Mouse (Mus musculus) kidney, adult 2 months (tissue): ENCODE measurements around the gene Asgr1. TPM values are rescaled to one million over a fixed set of nuclear protein-coding genes. Genes with fewer than 3 reads are reported as not detected.

Experiments
- DNase-seq: peaks from one replicate; pipeline ENCODE4 v3.0.0; 2021
- H3K27ac ChIP-seq: fragments of 200-500 bp; 2 replicates; pipeline ENCODE4 v1.5.1; 2012; ENCODE audit warnings: low read depth, low read length, control low read depth, inconsistent platforms; ENCODE audit not compliant: insufficient read depth
- H3K27me3 ChIP-seq: fragments of 200-500 bp; replicated peaks from 2 replicates; pipeline ENCODE4 v1.6.1; 2012; ENCODE audit warnings: mild to moderate bottlenecking, moderate library complexity, low read length, inconsistent platforms; ENCODE audit not compliant: control insufficient read depth, insufficient read depth
- H3K36me3 ChIP-seq: fragments of 200-500 bp; 2 replicates; pipeline ENCODE4 v1.6.1; 2012; ENCODE audit warnings: mild to moderate bottlenecking, moderate library complexity, low read length, inconsistent platforms; ENCODE audit not compliant: control insufficient read depth, insufficient read depth
- H3K4me1 ChIP-seq: fragments of 200-500 bp; 2 replicates; pipeline ENCODE4 v1.6.1; 2011; ENCODE audit warnings: low read length; ENCODE audit not compliant: control insufficient read depth, insufficient read depth
- H3K4me3 ChIP-seq: fragments of 200-500 bp; 2 replicates; pipeline ENCODE4 v1.5.1; 2011; ENCODE audit warnings: mild to moderate bottlenecking, low read depth, low read length, control low read depth; ENCODE audit not compliant: insufficient read depth
- CTCF ChIP-seq: fragments of 200-500 bp; conservative IDR thresholded peaks from 2 replicates; pipeline ENCODE4 v1.5.1; 2011; ENCODE audit warnings: low read depth, mild to moderate bottlenecking, control low read depth, low read length, moderate library complexity, mixed read lengths; ENCODE audit not compliant: insufficient read depth, insufficient read length
- POLR2A ChIP-seq: fragments of 200-500 bp; IDR thresholded peaks from one replicate; pipeline ENCODE4 v1.6.1; 2011; ENCODE audit warnings: low read depth, low read length, control low read depth
- WGBS: fragments of 180-500 bp; shearing (Covaris S2); methylation state at CpG from one replicate; pipeline ENCODE4 v1.1.7; 2018; 5-methylcytosine and 5-hydroxymethylcytosine counted together
- polyA plus RNA-seq: library from polyadenylated mRNA; depleted of rRNA; stranded (reverse); fragments of >200 nt; gene quantifications from 2 replicates; pipeline ENCODE4 v1.2.3, GENCODE M21; 2012

Asgr1 gene
- polyA plus RNA-seq, 1 experiment = 0.25 TPM

DNA sequence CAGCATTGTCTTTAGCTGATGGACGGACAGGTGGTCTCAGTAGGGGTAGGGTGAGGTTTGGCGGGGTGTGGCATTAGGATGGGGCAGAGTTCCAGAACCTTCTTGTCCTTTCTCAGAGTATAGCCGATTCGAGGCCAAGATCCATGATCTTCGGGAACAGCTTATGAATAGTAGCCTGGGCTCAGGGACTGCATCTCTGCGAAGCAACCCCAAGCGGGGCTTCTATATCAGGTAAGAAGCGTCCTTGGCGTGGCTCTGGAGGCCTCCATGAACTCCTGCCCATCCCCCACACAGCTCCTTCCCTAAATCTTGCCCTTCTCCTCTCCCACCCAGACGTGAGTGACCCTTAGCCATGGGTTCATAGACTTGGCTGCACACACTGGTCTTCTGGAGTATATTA lies 14.3 kb upstream of the Asgr1 start:
- 93% methylated on average over 10 of the region's 10 CpGs for WGBS
- no peak for DNase-seq

GRCm38 (mm10) chr11:70040184-70040583 lies 13.7 kb upstream of the Asgr1 start:
- Histone ChIP-seq H3K27ac (no peak overlapping the region), H3K4me3 (no peak overlapping the region), H3K27me3 (no peaks in the 10 kb centered on the region), H3K36me3 (no peaks in the 10 kb centered on the region), H3K4me1 (no peaks in the 10 kb centered on the region)
- TF ChIP-seq POLR2A = no peak
- no peak for TF ChIP-seq CTCF
- no peak for DNase-seq
- 87% methylated on average over 7 of the region's 7 CpGs for WGBS

More for the DNA sequence above, 14.3 kb upstream of the Asgr1 start:
- no peak overlapping the region for H3K27ac ChIP-seq
- TF ChIP-seq POLR2A (no peak), CTCF (no peak)
- no peaks in the 10 kb centered on the region for H3K27me3 ChIP-seq
- H3K4me1 ChIP-seq = no peaks in the 10 kb centered on the region
- no peak overlapping the region for H3K4me3 ChIP-seq
- no peaks in the 10 kb centered on the region for H3K36me3 ChIP-seq

DNA sequence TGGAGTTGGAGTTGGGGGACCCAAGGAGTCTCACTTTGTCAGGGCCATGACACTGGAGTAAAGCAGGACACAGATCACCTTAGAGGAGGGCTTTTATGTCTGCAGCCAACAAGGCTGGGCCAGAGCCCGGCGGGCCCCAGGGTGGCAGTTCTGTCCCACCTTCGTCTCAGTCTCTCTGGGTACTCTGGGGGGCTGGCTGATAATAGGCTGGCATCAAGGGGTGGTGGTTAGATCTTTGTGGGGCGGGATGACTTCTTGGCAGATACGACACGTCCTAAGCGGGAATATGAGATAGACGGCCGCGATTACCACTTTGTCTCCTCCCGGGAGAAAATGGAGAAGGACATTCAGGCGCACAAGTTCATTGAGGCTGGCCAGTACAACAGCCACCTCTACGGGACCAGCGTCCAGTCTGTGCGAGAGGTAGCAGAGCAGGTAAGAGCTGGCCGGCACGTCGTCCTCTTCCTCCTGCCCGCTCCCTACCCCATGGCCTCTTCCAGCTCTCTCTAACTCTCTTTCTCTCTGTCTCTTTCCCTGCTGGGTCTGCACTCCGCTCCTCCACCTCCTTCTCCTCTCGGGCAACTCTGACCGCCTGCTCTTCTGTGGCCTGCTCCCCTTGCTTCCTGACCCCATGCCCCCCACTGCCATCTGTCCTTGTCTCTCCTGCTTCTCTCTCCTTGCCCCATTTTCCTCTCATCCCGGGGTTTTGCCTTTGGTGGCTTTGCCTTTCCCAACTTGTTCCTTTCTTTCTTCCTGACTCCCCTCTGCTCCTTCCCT lies 11.4 kb upstream of the Asgr1 start:
- TF ChIP-seq POLR2A = no peak
- TF ChIP-seq CTCF = no peak
- no peak overlapping the region for H3K4me3 ChIP-seq
- no peak for DNase-seq
- no peaks in the 10 kb centered on the region for H3K27me3 ChIP-seq
- 89% methylated on average over 23 of the region's 23 CpGs for WGBS
- H3K36me3 ChIP-seq = no peaks in the 10 kb centered on the region
- no peak overlapping the region for H3K27ac ChIP-seq
- H3K4me1 ChIP-seq = no peaks in the 10 kb centered on the region

- Histone ChIP-seq H3K4me1 (no peaks in the 10 kb centered on the region), H3K4me3 (no peak overlapping the region), H3K27ac (no peak overlapping the region), H3K36me3 (no peaks in the 10 kb centered on the region), H3K27me3 (no peaks in the 10 kb centered on the region)
- no peak for DNase-seq
- TF ChIP-seq POLR2A = no peak
- no peak for TF ChIP-seq CTCF
- 90% methylated on average over 7 of the region's 7 CpGs for WGBS
Measured at GRCm38 (mm10) chr11:70043665-70044064, 10.2 kb upstream of the Asgr1 start.

DNA sequence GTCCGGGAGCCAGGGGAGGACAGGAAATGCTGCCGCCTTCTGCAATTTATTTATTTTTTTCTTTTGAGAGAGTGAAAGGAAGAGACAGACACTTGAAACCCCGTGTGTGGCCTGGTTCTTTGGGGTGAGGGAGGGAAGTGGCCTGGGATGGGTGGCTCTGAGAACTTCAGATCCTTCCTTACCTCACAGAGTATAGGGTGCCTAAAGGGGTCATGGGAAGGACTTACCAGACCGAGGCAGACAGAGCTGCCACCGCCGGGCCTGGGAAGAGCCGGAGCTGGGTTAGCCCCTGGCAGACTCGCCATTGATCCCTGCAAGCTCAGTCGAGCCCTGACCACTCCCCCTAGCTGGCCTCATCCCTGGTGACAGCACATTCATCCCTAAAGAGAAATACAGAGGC lies 8.4 kb upstream of the Asgr1 start:
- Histone ChIP-seq H3K27ac (no peak overlapping the region), H3K36me3 (no peaks in the 10 kb centered on the region), H3K4me1 (no peaks in the 10 kb centered on the region), H3K27me3 (no peaks in the 10 kb centered on the region), H3K4me3 (no peak overlapping the region)
- 37% methylated on average over 9 of the region's 9 CpGs for WGBS
- no peak for TF ChIP-seq CTCF
- no peak for TF ChIP-seq POLR2A
- DNase-seq = no peak

DNA sequence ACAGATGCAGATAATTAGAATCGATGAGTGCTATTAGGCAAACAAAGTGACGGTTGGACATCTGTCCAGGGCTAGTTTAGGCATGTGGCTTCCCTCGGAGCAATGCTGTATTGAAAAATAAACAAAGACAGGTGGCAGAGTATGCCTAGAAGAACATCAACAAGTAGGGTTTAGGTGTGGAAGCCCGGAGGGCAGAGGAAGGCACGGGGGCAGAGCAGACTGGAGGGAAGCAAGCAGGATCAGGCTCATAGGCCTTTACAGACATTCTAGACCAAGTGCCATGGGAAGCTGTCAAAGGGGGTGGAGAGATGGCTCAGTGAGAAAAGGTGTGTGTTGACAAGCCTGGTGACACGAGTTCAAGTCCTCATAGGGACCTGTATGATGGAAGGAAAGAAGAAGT lies 4.5 kb upstream of the Asgr1 start:
- no peak for DNase-seq
- Histone ChIP-seq H3K27ac (no peak overlapping the region), H3K36me3 (no peaks in the 10 kb centered on the region), H3K4me1 (no peaks in the 10 kb centered on the region; the same call in 1 of the 2 replicates), H3K4me3 (no peak overlapping the region), H3K27me3 (no peaks in the 10 kb centered on the region)
- 67% methylated on average over 6 of the region's 6 CpGs for WGBS
- TF ChIP-seq CTCF = no peak
- TF ChIP-seq POLR2A = no peak

DNA sequence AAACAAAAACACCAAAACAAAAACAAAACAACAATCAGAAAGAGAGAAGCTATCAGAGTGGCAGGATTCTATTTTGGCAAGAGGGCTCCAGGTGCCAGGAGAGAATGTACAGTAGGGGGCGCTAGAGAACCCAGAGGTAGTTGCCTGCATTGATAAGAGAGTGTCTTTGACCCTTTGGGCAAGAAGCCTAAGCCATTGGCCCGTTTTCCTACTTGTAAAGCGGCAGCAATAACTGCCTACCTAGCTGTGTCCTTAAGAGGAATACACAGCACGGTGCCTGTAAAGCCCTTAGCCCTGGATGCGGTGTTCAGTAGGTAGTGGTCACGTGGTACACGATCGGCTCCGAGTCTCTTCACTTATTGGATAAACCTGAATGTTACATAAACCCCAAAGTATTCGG lies 4.1 kb upstream of the Asgr1 start:
- WGBS = 56% methylated on average over 10 of the region's 10 CpGs
- H3K27ac ChIP-seq = no peak overlapping the region

DNA sequence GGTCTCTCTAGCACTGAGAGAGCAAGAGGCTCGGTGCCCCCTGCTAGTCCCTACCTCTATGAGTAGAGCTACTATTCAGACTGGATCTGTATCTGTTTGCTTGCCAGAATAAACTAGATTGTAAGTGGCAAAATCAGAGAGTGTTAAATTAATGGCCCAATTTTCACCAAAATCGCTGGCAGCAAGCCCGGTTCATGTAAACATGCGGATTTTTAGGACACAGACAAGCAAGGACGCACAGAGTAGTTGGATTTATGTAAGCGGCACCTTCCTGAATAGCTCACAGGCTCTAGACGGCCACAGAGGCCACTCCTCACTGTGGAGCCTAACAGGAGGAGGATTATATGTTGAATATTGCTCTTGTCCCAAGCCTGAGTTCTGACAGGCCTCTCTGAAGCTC lies 729 bp upstream of the Asgr1 start:
- Histone ChIP-seq H3K36me3 (no peaks in the 10 kb centered on the region), H3K27ac (no peak overlapping the region), H3K4me1 (no peaks in the 10 kb centered on the region; the same call in 1 of the 2 replicates), H3K27me3 (no peaks in the 10 kb centered on the region), H3K4me3 (no peak overlapping the region)
- DNase-seq = no peak
- TF ChIP-seq CTCF = no peak
- TF ChIP-seq POLR2A = no peak
- 59% methylated on average over 7 of the region's 7 CpGs for WGBS

More for the DNA sequence above, 4.1 kb upstream of the Asgr1 start:
- DNase-seq = no peak
- Histone ChIP-seq H3K36me3 (no peaks in the 10 kb centered on the region), H3K4me3 (no peak overlapping the region), H3K4me1 (no peaks in the 10 kb centered on the region; the same call in 1 of the 2 replicates), H3K27me3 (no peaks in the 10 kb centered on the region)
- TF ChIP-seq CTCF (peak; percentile 51; the same call in 1 of the 2 replicates), POLR2A (no peak)
